Mouse (Mus musculus): ENCODE measurements around the gene Efhc1. TPM values are rescaled to one million over a fixed set of nuclear protein-coding genes. Genes with fewer than 3 reads are reported as not detected.

Gene Efhc1
- polyA plus RNA-seq, 1 experiment from 2014 or later, result 2.0 TPM

DNA sequence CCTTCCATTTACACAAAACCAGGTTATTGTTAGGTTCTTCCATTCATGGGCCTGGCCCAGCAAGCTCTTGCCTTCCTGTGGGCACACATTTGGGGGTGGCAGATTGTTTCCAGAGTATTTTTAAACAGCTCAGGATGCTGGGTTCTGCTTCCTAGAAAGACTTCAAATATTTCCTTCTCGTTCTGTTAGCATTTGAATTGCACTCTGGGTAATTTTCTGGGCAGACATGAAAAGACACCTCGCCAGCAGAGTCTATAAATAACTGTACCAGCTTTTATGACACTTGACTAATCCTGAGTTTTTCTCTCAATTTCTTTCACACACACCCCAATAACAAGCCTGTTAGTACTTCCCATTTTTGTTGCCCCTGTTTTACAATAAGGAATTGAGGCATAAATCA, 10.1 kb upstream of the Efhc1 start:
- no peak for ATAC-seq (replicated peaks; ENCODE audit: low FRiP score, low read depth)
- Histone ChIP-seq H3K27ac (no peak overlapping the region), H3K4me2 (ENCODE audit: low read length) (no peak overlapping the region), H3K36me3 (ENCODE audit: insufficient read depth, low read length) (no peaks in the 10 kb centered on the region), H3K4me1 (replicated peaks; ENCODE audit: insufficient read depth, low read length) (no peaks in the 10 kb centered on the region), H3K9ac (ENCODE audit: low read depth, low read length) (no peak overlapping the region), H3K9me3 (replicated peaks; ENCODE audit: low read length) (no peaks in the 10 kb centered on the region), H3K4me3 (replicated peaks; ENCODE audit: low read depth, low read length) (no peak overlapping the region), H3K27me3 (ENCODE audit: insufficient read depth, low read length) (no peaks in the 10 kb centered on the region)
- no peak for DNase-seq (ENCODE audit: low spot score)
- TF ChIP-seq CTCF (IDR thresholded peaks at IDR 0.05; ENCODE audit: low read depth), result no peak
- 42% methylated on average over 2 of the region's 2 CpGs for WGBS

DNA sequence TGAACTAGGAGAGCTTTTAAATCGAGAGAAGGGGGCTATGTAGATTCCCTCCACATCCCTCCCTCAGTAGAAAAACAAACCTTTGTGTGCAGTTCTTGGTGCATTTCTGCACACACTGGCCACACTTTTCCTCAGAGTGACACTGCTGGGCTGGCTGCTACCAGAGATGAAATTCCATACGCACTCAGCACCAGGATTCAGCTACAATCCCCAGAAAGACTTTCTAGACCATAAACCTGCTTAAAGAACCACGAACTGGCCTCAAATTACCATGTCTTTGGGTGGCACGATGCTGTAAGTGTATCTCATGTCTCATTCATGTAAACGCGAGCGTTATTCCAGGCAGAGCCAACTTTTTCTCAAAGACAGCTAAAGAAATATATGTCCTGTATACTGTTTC, 9.6 kb upstream of the Efhc1 start:
- DNase-seq (ENCODE audit: low spot score) (peak; percentile 67), ATAC-seq (replicated peaks; ENCODE audit: low FRiP score, low read depth) (no peak)
- Histone ChIP-seq H3K4me3 (replicated peaks; ENCODE audit: low read depth, low read length) (no peak overlapping the region), H3K4me2 (ENCODE audit: low read length) (no peak overlapping the region), H3K27me3 (ENCODE audit: insufficient read depth, low read length) (no peaks in the 10 kb centered on the region), H3K4me1 (replicated peaks; ENCODE audit: insufficient read depth, low read length) (no peaks in the 10 kb centered on the region), H3K9me3 (replicated peaks; ENCODE audit: low read length) (no peaks in the 10 kb centered on the region), H3K36me3 (ENCODE audit: insufficient read depth, low read length) (no peaks in the 10 kb centered on the region), H3K9ac (ENCODE audit: low read depth, low read length) (no peak overlapping the region), H3K27ac (no peak overlapping the region)
- no peak for TF ChIP-seq CTCF (IDR thresholded peaks at IDR 0.05; ENCODE audit: low read depth)
- 43% methylated on average over 7 of the region's 7 CpGs for WGBS

DNA sequence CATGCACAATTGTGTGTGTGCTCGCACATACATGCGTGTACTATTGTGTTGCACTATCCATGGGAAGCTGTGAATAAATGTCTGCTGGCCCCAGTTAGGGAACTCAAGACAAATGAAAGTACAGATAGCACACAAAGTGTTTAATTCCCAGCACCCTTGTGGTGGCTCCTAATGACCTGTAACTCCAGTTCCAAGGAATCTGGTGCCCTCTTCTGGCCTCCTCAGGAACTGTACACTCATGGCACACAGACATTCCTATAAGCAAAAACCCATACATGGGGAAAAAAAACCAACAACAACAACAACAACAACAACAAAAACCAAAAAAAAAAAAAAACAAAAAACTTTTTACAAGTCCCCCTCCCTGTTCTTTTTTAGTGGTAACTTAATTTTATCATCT, 8.4 kb upstream of the Efhc1 start:
- Histone ChIP-seq H3K9me3 (replicated peaks; ENCODE audit: low read length) (no peaks in the 10 kb centered on the region), H3K4me1 (replicated peaks; ENCODE audit: insufficient read depth, low read length) (no peaks in the 10 kb centered on the region), H3K27ac (no peak overlapping the region), H3K9ac (ENCODE audit: low read depth, low read length) (no peak overlapping the region), H3K36me3 (ENCODE audit: insufficient read depth, low read length) (no peaks in the 10 kb centered on the region), H3K27me3 (ENCODE audit: insufficient read depth, low read length) (no peaks in the 10 kb centered on the region), H3K4me3 (replicated peaks; ENCODE audit: low read depth, low read length) (no peak overlapping the region), H3K4me2 (ENCODE audit: low read length) (no peak overlapping the region)
- peak; percentile 20; the same call in 1 of the 2 replicates for TF ChIP-seq CTCF (IDR thresholded peaks at IDR 0.05; ENCODE audit: low read depth)
- ATAC-seq (replicated peaks; ENCODE audit: low FRiP score, low read depth), result no peak
- no peak for DNase-seq (ENCODE audit: low spot score)
- 95% methylated on average over 2 of the region's 2 CpGs for WGBS

DNA sequence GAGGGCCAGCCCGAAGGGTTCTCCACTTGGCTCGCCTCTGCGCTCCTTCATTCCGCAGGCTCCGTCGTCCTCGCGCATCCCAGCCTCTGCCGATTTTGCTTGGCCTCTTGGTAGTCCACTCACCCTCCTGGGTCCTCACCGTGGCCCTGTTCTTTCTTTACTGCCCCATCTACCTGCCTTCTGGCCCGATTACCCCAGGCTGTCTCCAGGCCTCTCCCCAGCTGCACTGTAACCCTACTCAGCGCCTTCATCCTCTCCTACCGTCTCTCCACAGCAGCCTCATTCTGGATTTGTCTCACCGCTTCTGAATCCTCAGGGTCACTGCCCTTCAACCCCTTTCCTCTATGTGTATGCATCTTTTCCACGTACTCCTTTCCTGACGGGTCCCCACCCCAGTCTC, 373 bp downstream of the Efhc1 start:
- no peaks in the 10 kb centered on the region for H3K27me3 ChIP-seq (ENCODE audit: insufficient read depth, low read length)
- no peak for TF ChIP-seq CTCF (IDR thresholded peaks at IDR 0.05; ENCODE audit: low read depth)
- ATAC-seq (replicated peaks; ENCODE audit: low FRiP score, low read depth) (no peak; the same call in 1 of the 2 replicates), DNase-seq (ENCODE audit: low spot score) (no peak)
- H3K9ac ChIP-seq (ENCODE audit: low read depth, low read length), result peak overlapping the region; percentile 43; the same call in 1 of the 2 replicates
- peak overlapping the region; percentile 55 for H3K4me2 ChIP-seq (ENCODE audit: low read length)
- WGBS, result 4% methylated on average over 16 of the region's 16 CpGs
- no peak overlapping the region for H3K27ac ChIP-seq
- H3K4me3 ChIP-seq (replicated peaks; ENCODE audit: low read depth, low read length), result peak overlapping the region; percentile 43
- no peaks in the 10 kb centered on the region for H3K9me3 ChIP-seq (replicated peaks; ENCODE audit: low read length)
- H3K4me1 ChIP-seq (replicated peaks; ENCODE audit: insufficient read depth, low read length), result no peaks in the 10 kb centered on the region
- no peaks in the 10 kb centered on the region for H3K36me3 ChIP-seq (ENCODE audit: insufficient read depth, low read length)

GRCm38 (mm10) chr1:20954876-20955275, 3.5 kb downstream of the Efhc1 start:
- no peak for TF ChIP-seq CTCF (IDR thresholded peaks at IDR 0.05; ENCODE audit: low read depth)
- no peak overlapping the region for H3K27ac ChIP-seq
- no peak overlapping the region for H3K4me2 ChIP-seq (ENCODE audit: low read length)
- H3K36me3 ChIP-seq (ENCODE audit: insufficient read depth, low read length), result no peaks in the 10 kb centered on the region
- DNase-seq (ENCODE audit: low spot score) (no peak), ATAC-seq (replicated peaks; ENCODE audit: low FRiP score, low read depth) (no peak)
- H3K9me3 ChIP-seq (replicated peaks; ENCODE audit: low read length), result no peaks in the 10 kb centered on the region
- WGBS, result 83% methylated on average over 3 of the region's 3 CpGs
- H3K9ac ChIP-seq (ENCODE audit: low read depth, low read length), result no peak overlapping the region
- H3K27me3 ChIP-seq (ENCODE audit: insufficient read depth, low read length), result no peaks in the 10 kb centered on the region
- H3K4me3 ChIP-seq (replicated peaks; ENCODE audit: low read depth, low read length), result no peak overlapping the region
- no peaks in the 10 kb centered on the region for H3K4me1 ChIP-seq (replicated peaks; ENCODE audit: insufficient read depth, low read length)

- Histone ChIP-seq H3K9ac (ENCODE audit: low read depth, low read length) (no peak overlapping the region), H3K4me3 (replicated peaks; ENCODE audit: low read depth, low read length) (no peak overlapping the region)
- TF ChIP-seq CTCF (IDR thresholded peaks at IDR 0.05; ENCODE audit: low read depth), result no peak
Measured at GRCm38 (mm10) chr1:20969642-20970041, 18.2 kb downstream of the Efhc1 start.

DNA sequence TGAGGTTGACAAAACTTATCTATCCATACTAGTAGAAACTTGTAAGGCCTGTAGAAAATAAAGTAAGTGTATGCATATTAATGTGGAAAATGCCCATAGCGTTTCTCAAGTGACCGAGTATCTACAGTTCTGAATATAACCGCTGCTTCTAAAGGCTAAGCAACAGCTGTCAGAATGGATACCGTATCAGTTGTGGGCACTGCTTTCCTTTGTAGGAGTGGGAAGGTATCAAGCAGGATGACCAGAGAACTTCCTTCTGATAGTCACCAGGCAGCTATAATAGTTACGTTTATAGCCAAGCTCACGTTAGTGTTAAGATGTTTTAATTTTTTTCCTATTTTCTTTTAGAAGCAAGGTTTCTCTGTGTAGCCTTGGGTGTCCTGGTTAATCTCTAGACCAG, 22.0 kb downstream of the Efhc1 start:
- Histone ChIP-seq H3K9ac (ENCODE audit: low read depth, low read length) (no peak overlapping the region), H3K27ac (no peak overlapping the region), H3K36me3 (ENCODE audit: insufficient read depth, low read length) (no peaks in the 10 kb centered on the region), H3K4me3 (replicated peaks; ENCODE audit: low read depth, low read length) (no peak overlapping the region), H3K9me3 (replicated peaks; ENCODE audit: low read length) (no peaks in the 10 kb centered on the region), H3K4me1 (replicated peaks; ENCODE audit: insufficient read depth, low read length) (no peaks in the 10 kb centered on the region), H3K27me3 (ENCODE audit: insufficient read depth, low read length) (no peaks in the 10 kb centered on the region), H3K4me2 (ENCODE audit: low read length) (no peak overlapping the region)
- TF ChIP-seq CTCF (IDR thresholded peaks at IDR 0.05; ENCODE audit: low read depth), result no peak
- 97% methylated on average over 6 of the region's 6 CpGs for WGBS
- no peak for DNase-seq (ENCODE audit: low spot score)
- ATAC-seq (replicated peaks; ENCODE audit: low FRiP score, low read depth), result no peak

More at GRCm38 (mm10) chr1:20969642-20970041, 18.2 kb downstream of the Efhc1 start:
- Histone ChIP-seq H3K4me2 (ENCODE audit: low read length) (no peak overlapping the region), H3K36me3 (ENCODE audit: insufficient read depth, low read length) (no peaks in the 10 kb centered on the region), H3K27ac (no peak overlapping the region), H3K4me1 (replicated peaks; ENCODE audit: insufficient read depth, low read length) (no peaks in the 10 kb centered on the region), H3K27me3 (ENCODE audit: insufficient read depth, low read length) (no peaks in the 10 kb centered on the region), H3K9me3 (replicated peaks; ENCODE audit: low read length) (no peaks in the 10 kb centered on the region)
- no peak for ATAC-seq (replicated peaks; ENCODE audit: low FRiP score, low read depth)
- WGBS, result 95% methylated on average over 2 of the region's 2 CpGs
- DNase-seq (ENCODE audit: low spot score), result no peak
